Comparison of ENCODE assay signal across 19 mouse cellular contexts in the genomic region with DNA sequence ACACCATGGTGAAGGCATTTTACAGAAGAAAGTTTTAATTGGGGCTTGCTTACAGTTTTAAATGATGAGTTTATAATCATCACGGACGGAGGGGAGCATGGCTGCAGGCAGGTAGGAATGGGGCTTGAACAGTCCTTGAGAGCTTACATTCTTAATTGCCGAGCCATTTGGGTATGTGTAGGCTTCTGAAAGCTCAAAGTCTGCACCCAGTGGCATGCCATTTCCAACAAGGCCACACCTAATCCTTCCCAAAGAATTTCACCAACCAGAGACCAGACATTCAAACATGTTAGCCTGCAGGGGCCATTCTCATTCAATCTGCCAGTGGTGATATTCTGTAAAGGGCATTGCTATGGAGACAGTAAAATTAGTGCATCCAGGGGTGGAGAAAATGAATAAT.
"Had no signal": no experiment of that assay in that cellular context is flagged by ENCODE, and none has a peak within 500 bp of the region (broad histone marks: within the 10 kb centered on the region; RNA-seq: fewer than 3 reads in every experiment).

No protein-coding gene starts in this region.

- H3K4me3 ChIP-seq: lung, embryonic 15.5 days; megakaryocyte, embryonic 14.5 days; midbrain, embryonic 13.5 days; midbrain, embryonic 15.5 days; neural tube, embryonic 12.5 days had no signal

- H3K9me3 ChIP-seq: lung, embryonic 15.5 days; megakaryocyte, embryonic 14.5 days; midbrain, embryonic 13.5 days; midbrain, embryonic 15.5 days; neural tube, embryonic 12.5 days had no signal

- H3K36me3 ChIP-seq: midbrain, embryonic 13.5 days; midbrain, embryonic 15.5 days; neural tube, embryonic 12.5 days had no signal

- H3K4me2 ChIP-seq: lung, embryonic 15.5 days; midbrain, embryonic 11.5 days; midbrain, embryonic 13.5 days; midbrain, embryonic 15.5 days had no signal

- H3K27ac ChIP-seq: lung, embryonic 15.5 days; macrophage; midbrain, embryonic 13.5 days; midbrain, embryonic 15.5 days; neural tube, embryonic 12.5 days had no signal

- H3K27me3 ChIP-seq: lung, embryonic 15.5 days; megakaryocyte, embryonic 14.5 days; midbrain, embryonic 13.5 days; midbrain, embryonic 15.5 days; neural tube, embryonic 12.5 days had no signal

- ATAC-seq: lung, postnatal 0 days; midbrain, embryonic 13.5 days; midbrain, embryonic 15.5 days had no signal

- H3K9ac ChIP-seq: lung, embryonic 15.5 days; midbrain, embryonic 13.5 days; midbrain, embryonic 15.5 days; neural tube, embryonic 12.5 days had no signal

- DNase-seq: lung, adult 18-20 months; lung, postnatal 14 days; lung, postnatal 36 days; retina, postnatal 1 day; right cerebral cortex, adult 18-20 months; right cerebral cortex, postnatal 25 days; right cerebral cortex, postnatal 4 days; spleen, adult 18-20 months; thymus, adult 18-20 months; thymus, postnatal 14 days; thymus, postnatal 36 days had no signal
